Mouse (Mus musculus) liver, embryonic 12.5 days (tissue): ENCODE data around the gene Hinfp. TPM values are rescaled to one million over a fixed set of nuclear protein-coding genes. Genes with fewer than 3 reads are reported as not detected.

Experiments used
- ATAC-seq: fragments of 200-750 bp; cut with Nextera tagmentation; 2 replicates; pipeline ENCODE4 v1.8.0; 2017; ENCODE audit warnings: moderate number of reproducible peaks, mild to moderate bottlenecking, moderate library complexity
- H3K27ac ChIP-seq: fragments of 300-500 bp; sonication (generic); 2 replicates; pipeline ENCODE4 v1.5.1; 2016; ENCODE audit warnings: mild to moderate bottlenecking
- H3K27me3 ChIP-seq: fragments of 300-500 bp; sonication (generic); replicated peaks from 2 replicates; pipeline ENCODE4 v1.6.1; 2016; ENCODE audit warnings: mild to moderate bottlenecking, moderate library complexity
- H3K36me3 ChIP-seq: fragments of 300-500 bp; sonication (generic); 2 replicates; pipeline ENCODE4 v1.6.1; 2016; ENCODE audit warnings: mild to moderate bottlenecking, moderate library complexity
- H3K4me1 ChIP-seq: fragments of 300-500 bp; sonication (generic); 2 replicates; pipeline ENCODE4 v1.6.1; 2016
- H3K4me2 ChIP-seq: fragments of 300-500 bp; sonication (generic); 2 replicates; pipeline ENCODE4 v1.6.1; 2016; ENCODE audit warnings: mild to moderate bottlenecking, moderate library complexity
- H3K4me3 ChIP-seq: fragments of 300-500 bp; sonication (generic); 2 replicates; pipeline ENCODE4 v1.5.1; 2016; ENCODE audit warnings: mild to moderate bottlenecking, moderate library complexity
- H3K9ac ChIP-seq: fragments of 300-500 bp; sonication (generic); 2 replicates; pipeline ENCODE4 v1.6.1; 2016; ENCODE audit warnings: mild to moderate bottlenecking, moderate library complexity
- H3K9me3 ChIP-seq: fragments of 300-500 bp; sonication (generic); replicated peaks from 2 replicates; pipeline ENCODE4 v1.6.1; 2016; ENCODE audit warnings: mild to moderate bottlenecking, moderate library complexity
- WGBS: fragments of 180-500 bp; shearing (Covaris S2); methylation state at CpG from one replicate; pipeline ENCODE4 v1.1.7; 2016; ENCODE audit not compliant: insufficient replicate concordance; 5-methylcytosine and 5-hydroxymethylcytosine counted together
- polyA plus RNA-seq: library from polyadenylated mRNA; unstranded; fragments of >200 nt; fragmentation: Nextera tagmentation; extraction: Ambion mirVana; gene quantifications from 2 replicates; pipeline ENCODE4 v1.2.1, GENCODE M21; 2016

Gene Hinfp
- polyA plus RNA-seq, 1 experiment from 2014 or later, result 17.2 TPM

DNA sequence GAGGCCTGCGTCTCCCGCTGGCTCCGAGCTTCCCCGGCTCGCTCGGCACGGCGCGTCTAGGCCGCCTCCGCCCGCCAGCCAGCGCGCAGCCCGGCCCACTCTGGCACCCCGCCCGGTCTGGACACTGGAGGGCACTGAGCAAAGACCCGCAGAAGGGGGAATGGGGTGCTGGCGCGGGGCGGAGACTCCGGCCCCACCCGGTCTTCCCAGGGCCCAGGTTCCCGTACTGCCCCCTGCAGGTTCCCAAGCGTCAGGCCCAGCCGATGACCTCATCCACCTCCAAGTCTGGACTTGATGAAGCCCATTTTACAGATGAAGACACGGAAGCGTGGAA, 37.5 kb downstream of the Hinfp start:
- Histone ChIP-seq H3K27me3 (no peaks in the 10 kb centered on the region; the same call in 1 of the 2 replicates), H3K9me3 (0 out of 2 replicates have a peak, but pooled peaks cover 3% of the 10 kb centered on the region), H3K4me3 (peak overlapping the region; percentile 66), H3K27ac (peak overlapping the region; percentile 83), H3K9ac (peak overlapping the region; percentile 89), H3K4me2 (peak overlapping the region; percentile 97), H3K36me3 (no peaks in the 10 kb centered on the region), H3K4me1 (peaks cover 26% of the 10 kb centered on the region)
- WGBS, result 2% methylated on average over 28 of the region's 28 CpGs
- ATAC-seq, result peak; percentile 91

DNA sequence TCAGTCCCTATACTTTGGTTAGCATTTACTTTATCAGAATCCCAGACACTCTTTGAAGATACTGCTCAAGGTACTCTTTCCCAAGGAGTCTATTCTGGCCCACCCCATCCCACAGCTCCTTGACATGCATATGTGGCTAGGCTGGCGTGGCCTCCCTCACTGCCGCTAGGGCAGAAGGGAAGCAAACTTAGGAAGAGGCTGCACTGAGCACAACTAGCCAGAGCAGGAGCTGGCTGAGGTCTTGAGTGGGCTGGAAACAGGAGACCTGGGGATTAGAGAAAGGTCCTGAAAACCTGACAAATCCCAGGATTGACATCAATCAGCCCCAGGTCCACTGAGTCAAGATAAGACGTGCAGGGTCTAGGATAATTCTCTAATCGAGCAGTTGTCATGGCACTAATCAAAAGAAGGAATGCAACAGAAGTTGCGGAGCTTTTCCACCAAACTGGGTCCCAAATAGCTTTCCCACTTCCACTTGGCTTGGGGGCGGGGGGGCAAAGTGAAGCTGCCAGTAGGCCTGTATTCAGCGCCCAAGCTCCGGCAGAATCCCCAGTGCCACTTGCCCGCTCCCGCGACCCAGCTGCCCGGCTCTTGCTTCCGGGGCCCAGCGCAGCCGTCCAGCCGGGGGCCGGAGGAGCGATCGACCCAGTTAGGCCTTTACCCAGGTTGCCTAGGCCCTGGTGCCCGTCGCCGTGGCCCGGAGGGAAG, 38.0 kb downstream of the Hinfp start:
- Histone ChIP-seq H3K36me3 (no peaks in the 10 kb centered on the region), H3K9me3 (0 out of 2 replicates have a peak, but pooled peaks cover 3% of the 10 kb centered on the region), H3K4me2 (peak overlapping the region; percentile 97), H3K27me3 (no peaks in the 10 kb centered on the region; the same call in 1 of the 2 replicates), H3K9ac (peak overlapping the region; percentile 89), H3K4me1 (peaks cover 26% of the 10 kb centered on the region), H3K4me3 (peak overlapping the region; percentile 66), H3K27ac (peak overlapping the region; percentile 83)
- ATAC-seq, result no peak; the same call in 1 of the 2 replicates
- WGBS, result 13% methylated on average over 20 of the region's 23 CpGs

DNA sequence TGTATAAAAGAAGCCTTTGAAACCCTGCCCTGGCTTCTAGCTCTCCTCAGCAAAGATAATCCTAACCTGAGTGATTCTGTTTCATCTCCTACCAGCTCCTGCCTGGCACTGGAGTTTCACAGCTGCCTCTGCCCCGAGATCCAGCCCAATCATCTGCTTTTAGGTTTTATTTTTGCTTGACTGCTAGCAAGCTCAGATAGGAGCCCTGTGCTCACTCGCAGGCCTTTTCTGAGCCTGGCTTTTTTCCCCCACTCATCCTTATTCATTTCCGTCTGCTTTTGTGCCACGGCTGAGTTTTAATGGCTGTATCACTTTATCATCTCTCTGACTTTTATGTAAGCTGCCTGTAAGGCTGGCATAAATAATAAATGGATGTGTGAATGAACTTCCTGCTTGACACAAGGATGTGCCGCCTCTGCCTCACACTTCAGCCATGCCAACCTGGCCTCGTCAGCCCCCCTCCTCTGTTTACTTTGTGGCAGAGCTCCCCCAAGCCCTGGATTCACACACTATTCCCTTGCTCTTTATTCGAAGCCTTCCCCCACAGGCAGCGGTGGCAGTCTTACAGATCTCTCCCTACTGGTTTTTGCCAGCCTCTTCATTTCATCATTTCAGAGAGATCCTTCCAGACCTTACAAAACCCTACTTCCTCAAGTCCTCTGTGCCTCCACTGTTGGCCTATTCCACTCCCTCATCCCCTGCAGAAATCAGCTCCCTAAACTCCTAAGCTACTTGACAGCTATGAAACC, 38.8 kb downstream of the Hinfp start:
- no peak for ATAC-seq
- Histone ChIP-seq H3K27ac (peak overlapping the region; percentile 18; the same call in 1 of the 2 replicates), H3K27me3 (no peaks in the 10 kb centered on the region; the same call in 1 of the 2 replicates), H3K4me2 (peak overlapping the region; percentile 97), H3K9me3 (0 out of 2 replicates have a peak, but pooled peaks cover 3% of the 10 kb centered on the region), H3K4me1 (peaks cover 30% of the 10 kb centered on the region), H3K9ac (peak overlapping the region; percentile 89; the same call in 1 of the 2 replicates), H3K4me3 (no peak overlapping the region), H3K36me3 (no peaks in the 10 kb centered on the region)
- WGBS, result 69% methylated on average over 8 of the region's 8 CpGs

DNA sequence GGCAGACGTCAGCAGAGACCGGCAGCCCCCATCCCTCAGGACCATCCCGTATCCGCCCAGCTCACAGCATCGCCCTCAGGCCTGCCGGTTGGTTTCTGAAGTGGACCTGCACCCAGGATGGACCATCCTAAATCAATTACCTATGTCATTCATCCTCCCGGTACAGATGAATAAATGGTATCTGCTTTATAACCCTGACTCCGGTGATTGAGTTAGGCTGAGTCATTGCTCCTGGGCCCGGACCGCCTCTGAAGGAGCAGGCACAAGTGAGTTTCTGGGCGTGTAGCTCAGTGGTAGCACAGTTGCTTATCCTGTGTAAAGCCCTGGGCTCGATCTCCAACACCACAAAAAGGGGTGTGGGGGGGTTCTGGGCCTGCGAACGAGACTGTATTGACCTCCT, 44.1 kb downstream of the Hinfp start:
- ATAC-seq, result no peak
- Histone ChIP-seq H3K4me2 (no peak overlapping the region), H3K4me1 (peaks cover 6% of the 10 kb centered on the region; the same call in 1 of the 2 replicates), H3K9me3 (no peaks in the 10 kb centered on the region), H3K4me3 (no peak overlapping the region), H3K9ac (no peak overlapping the region), H3K27ac (no peak overlapping the region), H3K27me3 (no peaks in the 10 kb centered on the region; the same call in 1 of the 2 replicates), H3K36me3 (no peaks in the 10 kb centered on the region)
- 78% methylated on average over 14 of the region's 14 CpGs for WGBS

DNA sequence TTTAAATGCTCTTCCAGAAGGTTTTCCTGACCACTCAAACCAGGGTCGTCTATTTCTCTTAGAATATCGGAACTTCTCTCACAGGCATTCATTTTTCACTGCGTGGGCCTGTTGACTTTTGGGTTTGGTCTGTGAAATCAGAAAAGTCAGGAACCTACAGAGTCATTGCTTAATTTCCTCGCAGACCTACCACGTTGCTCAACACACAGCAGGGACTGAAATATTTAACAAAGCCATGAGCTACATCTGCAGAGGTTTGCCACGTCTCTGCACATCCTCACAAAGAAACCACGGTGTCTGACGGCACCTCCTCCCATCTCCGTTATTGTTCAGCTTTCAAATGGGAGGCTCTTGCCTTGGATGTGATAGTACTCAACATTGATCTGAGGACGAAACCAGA, 46.5 kb downstream of the Hinfp start:
- Histone ChIP-seq H3K27me3 (no peaks in the 10 kb centered on the region; the same call in 1 of the 2 replicates), H3K4me2 (no peak overlapping the region), H3K9ac (no peak overlapping the region), H3K4me3 (no peak overlapping the region), H3K27ac (no peak overlapping the region), H3K4me1 (peaks cover 15% of the 10 kb centered on the region), H3K36me3 (no peaks in the 10 kb centered on the region), H3K9me3 (no peaks in the 10 kb centered on the region)
- WGBS, result 60% methylated on average over 10 of the region's 10 CpGs
- ATAC-seq, result no peak

DNA sequence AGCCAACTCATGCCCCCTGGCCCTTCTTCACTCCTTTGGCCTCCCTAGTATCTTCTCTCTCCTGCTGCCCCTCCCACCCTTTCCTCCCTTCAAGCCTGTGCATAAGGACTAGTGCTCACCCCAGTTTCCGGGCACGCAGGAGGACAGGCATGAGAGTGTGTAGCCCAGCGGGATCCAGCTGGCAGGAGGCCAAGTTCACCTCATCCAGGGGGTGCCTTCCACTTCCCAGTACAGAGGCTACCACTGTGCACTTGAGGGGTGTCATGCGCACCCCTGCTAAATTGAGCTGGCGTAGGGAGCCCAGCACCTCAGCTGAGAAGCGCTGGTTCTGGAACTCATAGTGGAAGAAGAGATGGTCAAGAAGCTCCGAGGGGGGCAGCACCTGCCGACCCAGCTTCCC, 49.3 kb downstream of the Hinfp start:
- WGBS, result 80% methylated on average over 8 of the region's 8 CpGs
- 0 out of 2 replicates have a peak overlapping the region, but pooled peaks have one; percentile 7 for H3K27ac ChIP-seq
- no peak overlapping the region for H3K9ac ChIP-seq
- no peak for ATAC-seq
- H3K9me3 ChIP-seq, result no peaks in the 10 kb centered on the region
- H3K36me3 ChIP-seq, result no peaks in the 10 kb centered on the region
- H3K4me2 ChIP-seq, result no peak overlapping the region
- H3K27me3 ChIP-seq, result peaks cover 13% of the 10 kb centered on the region
- peaks cover 12% of the 10 kb centered on the region; the same call in 1 of the 2 replicates for H3K4me1 ChIP-seq
- no peak overlapping the region for H3K4me3 ChIP-seq

DNA sequence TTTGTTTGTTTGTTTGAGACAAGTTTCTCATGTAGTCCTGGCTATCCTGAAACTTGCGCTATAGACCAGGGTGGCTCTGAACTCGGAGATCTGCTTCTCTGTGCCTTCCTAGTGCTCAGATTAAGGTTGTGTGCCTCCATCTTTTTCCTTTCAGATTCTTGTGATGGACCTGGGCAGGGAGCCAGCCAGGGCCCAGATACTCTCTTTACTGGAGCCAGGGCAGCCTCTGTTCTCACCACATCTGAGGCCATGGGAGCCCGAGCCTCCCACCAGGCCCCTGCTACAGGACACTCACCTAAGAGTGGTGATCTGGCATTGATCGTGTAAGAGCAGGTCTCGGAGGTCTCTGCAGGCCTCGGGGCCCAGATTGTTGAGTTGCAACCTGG, 50.3 kb downstream of the Hinfp start:
- H3K4me2 ChIP-seq, result no peak overlapping the region
- H3K27me3 ChIP-seq, result peaks cover 13% of the 10 kb centered on the region
- 70% methylated on average over 6 of the region's 6 CpGs for WGBS
- no peaks in the 10 kb centered on the region for H3K9me3 ChIP-seq
- ATAC-seq, result no peak
- no peak overlapping the region for H3K9ac ChIP-seq
- H3K27ac ChIP-seq, result no peak overlapping the region
- H3K36me3 ChIP-seq, result no peaks in the 10 kb centered on the region
- peaks cover 22% of the 10 kb centered on the region for H3K4me1 ChIP-seq
- H3K4me3 ChIP-seq, result no peak overlapping the region

DNA sequence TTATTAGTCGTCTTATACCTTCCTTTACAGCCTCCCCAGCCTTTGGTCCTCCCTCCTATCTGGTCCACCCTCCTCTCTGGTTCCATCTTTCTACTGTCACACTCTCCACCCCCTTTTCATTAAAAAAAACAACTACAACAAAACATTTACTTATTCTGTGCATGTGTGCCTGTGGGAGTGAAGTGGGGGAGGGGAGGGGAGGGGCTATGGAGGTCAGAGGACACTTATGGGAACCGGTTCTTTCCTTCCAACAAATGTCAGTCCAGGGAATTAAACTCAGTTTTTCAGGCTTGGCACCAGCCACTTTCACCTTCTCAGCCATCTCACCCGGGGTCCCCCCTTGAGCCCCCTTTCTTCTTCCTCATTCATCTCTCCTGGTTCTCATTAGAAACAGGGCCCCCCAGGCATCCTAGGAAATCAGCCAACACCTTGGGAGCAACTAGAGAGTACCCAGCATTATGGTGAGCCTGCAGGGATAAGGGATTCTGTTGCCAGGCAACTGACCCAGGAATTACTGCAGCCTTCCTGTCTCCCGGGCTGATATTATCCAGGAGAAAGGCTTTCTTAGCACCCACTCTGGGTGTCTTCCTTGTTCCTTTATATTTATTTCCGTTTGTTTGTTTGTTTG, 50.8 kb downstream of the Hinfp start:
- Histone ChIP-seq H3K9ac (no peak overlapping the region), H3K27ac (no peak overlapping the region), H3K4me1 (peaks cover 27% of the 10 kb centered on the region), H3K4me2 (no peak overlapping the region), H3K36me3 (no peaks in the 10 kb centered on the region), H3K4me3 (no peak overlapping the region), H3K27me3 (peaks cover 16% of the 10 kb centered on the region), H3K9me3 (no peaks in the 10 kb centered on the region)
- no peak for ATAC-seq
- WGBS, result 40% methylated on average over 5 of the region's 5 CpGs

DNA sequence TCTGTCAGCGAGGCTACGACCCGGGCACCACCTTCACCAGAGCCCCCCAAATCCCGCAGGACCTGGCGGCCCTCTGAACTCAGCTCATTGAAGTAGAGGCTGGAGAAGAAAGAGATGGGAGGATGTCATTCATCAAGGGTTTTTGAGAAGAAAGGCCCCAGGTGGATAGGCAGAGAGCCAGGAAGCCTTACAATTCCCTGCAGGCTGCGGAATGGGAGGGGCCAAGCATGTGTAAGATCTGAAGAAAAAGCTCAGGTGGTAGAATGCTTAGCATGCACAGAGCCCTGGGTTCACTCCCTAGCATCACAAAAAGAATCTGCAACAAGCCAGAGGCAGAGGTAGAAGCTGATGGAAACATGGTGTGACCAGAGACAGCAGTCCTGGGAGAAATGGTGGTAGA, 52.0 kb downstream of the Hinfp start:
- H3K4me1 ChIP-seq, result peaks cover 33% of the 10 kb centered on the region
- 78% methylated on average over 6 of the region's 6 CpGs for WGBS
- no peaks in the 10 kb centered on the region for H3K9me3 ChIP-seq
- H3K36me3 ChIP-seq, result no peaks in the 10 kb centered on the region
- no peak overlapping the region; the same call in 1 of the 2 replicates for H3K9ac ChIP-seq
- H3K27me3 ChIP-seq, result peaks cover 23% of the 10 kb centered on the region
- no peak overlapping the region for H3K4me3 ChIP-seq
- H3K27ac ChIP-seq, result no peak overlapping the region
- no peak for ATAC-seq
- no peak overlapping the region for H3K4me2 ChIP-seq

DNA sequence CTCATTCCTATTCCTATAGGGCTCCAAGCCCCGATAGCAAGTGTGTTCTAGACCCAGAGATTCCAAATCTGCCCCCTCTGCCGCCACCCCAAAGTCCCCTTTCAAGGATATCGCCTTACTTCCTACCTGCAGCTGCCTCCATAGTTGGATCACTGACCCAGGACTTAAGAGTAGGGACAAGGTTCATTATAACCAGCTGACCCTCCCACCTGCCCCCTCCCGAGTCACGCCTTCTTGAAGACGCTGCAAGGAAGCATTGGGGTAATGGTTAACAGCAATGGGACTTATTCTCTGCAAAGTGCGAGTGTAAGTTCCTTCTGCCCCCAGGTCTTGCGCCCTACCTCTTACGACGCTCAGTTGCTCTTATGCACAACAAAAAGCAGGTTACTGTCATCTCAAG, 54.2 kb downstream of the Hinfp start, which contains the start of gene Pdzd3:
Gene Pdzd3, minus strand, starts transcription at position 158 of the 400 bp plus-strand sequence.
- H3K4me2 ChIP-seq, result 0 out of 2 replicates have a peak within 1 kb of the TSS, but pooled peaks have one; percentile 9
- WGBS, result 68% methylated on average over 10 of the region's 10 CpGs
- no peaks in the 10 kb centered on the region for H3K9me3 ChIP-seq
- H3K27ac ChIP-seq, result no peak within 1 kb of the TSS
- peaks cover 23% of the 10 kb centered on the region for H3K27me3 ChIP-seq
- H3K36me3 ChIP-seq, result no peaks in the 10 kb centered on the region
- H3K4me1 ChIP-seq, result peaks cover 41% of the 10 kb centered on the region
- ATAC-seq, result no peak
- H3K9ac ChIP-seq, result no peak within 1 kb of the TSS
- no peak within 1 kb of the TSS for H3K4me3 ChIP-seq

DNA sequence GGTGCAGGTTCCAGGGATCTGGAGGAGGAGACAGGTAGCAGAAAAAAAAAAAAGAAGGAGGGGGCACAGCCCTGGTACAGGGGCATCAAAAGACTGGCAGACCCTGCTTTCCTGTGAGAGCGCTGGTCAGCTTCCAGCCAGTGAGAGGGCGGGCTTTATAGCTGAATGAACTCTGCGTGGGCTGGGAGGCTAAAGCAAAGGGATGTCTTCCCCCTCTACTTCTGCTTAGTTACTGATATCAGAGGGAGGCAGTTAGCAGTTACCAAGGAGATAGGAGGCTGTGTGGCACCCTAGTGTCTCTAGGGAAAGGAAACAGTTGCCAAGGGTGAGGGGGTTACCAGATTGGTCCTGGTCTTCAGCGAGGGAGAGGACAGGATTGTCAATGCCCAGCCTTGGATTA, 55.0 kb downstream of the Hinfp start:
- peaks cover 23% of the 10 kb centered on the region for H3K27me3 ChIP-seq
- H3K9me3 ChIP-seq, result no peaks in the 10 kb centered on the region
- no peak overlapping the region for H3K9ac ChIP-seq
- WGBS, result 30% methylated on average over 4 of the region's 4 CpGs
- no peak for ATAC-seq
- 0 out of 2 replicates have a peak overlapping the region, but pooled peaks have one; percentile 9 for H3K4me2 ChIP-seq
- H3K4me1 ChIP-seq, result peaks cover 41% of the 10 kb centered on the region
- no peak overlapping the region for H3K27ac ChIP-seq
- H3K4me3 ChIP-seq, result no peak overlapping the region
- H3K36me3 ChIP-seq, result no peaks in the 10 kb centered on the region
